Mouse (Mus musculus) bone marrow, adult 2 months (tissue): ENCODE measurements at regions not wholly inside any gene's neighbourhood (a gene's known extent, or its start where the extent isn't known, plus 50 kb on each side); places are given as distances from the start of the nearest gene placed in this dataset.

ENCODE experiments used
- CTCF ChIP-seq: fragments of 200-500 bp; IDR thresholded peaks from 2 replicates; pipeline ENCODE4 v1.5.1; 2011; ENCODE audit warnings: low read length, control low read depth; ENCODE audit not compliant: control insufficient read depth, insufficient read depth
- POLR2A ChIP-seq: fragments of 200-500 bp; IDR thresholded peaks from 2 replicates; pipeline ENCODE4 v1.6.1; 2011; ENCODE audit warnings: low read depth, mild to moderate bottlenecking, control low read depth, low read length, borderline replicate concordance; ENCODE audit not compliant: control insufficient read depth

- TF ChIP-seq CTCF (no peak), POLR2A (no peak)
Observed at GRCm38 (mm10) chr9:33800763-33801162, 684.9 kb upstream of the Kirrel3 start.
